Mouse (Mus musculus) stomach, embryonic 16.5 days (tissue): ENCODE data around the gene Lamtor4. TPM values are rescaled to one million over a fixed set of nuclear protein-coding genes. Genes with fewer than 3 reads are reported as not detected.

ENCODE experiments used
- ATAC-seq: fragments of 200-750 bp; cut with Nextera tagmentation; 2 replicates; pipeline ENCODE4 v1.8.0; 2017; ENCODE audit warnings: moderate number of reproducible peaks, moderate TSS enrichment; ENCODE audit not compliant: insufficient read depth, low FRiP score
- H3K27ac ChIP-seq: fragments of 300-500 bp; sonication (generic); 2 replicates; pipeline ENCODE4 v1.5.1; 2014; ENCODE audit warnings: low read length
- H3K27me3 ChIP-seq: fragments of 300-500 bp; sonication (generic); 2 replicates; pipeline ENCODE4 v1.6.1; 2014; ENCODE audit warnings: low read length, control low read depth, mixed read lengths; ENCODE audit not compliant: control insufficient read depth, insufficient read depth
- H3K36me3 ChIP-seq: fragments of 300-500 bp; sonication (generic); 2 replicates; pipeline ENCODE4 v1.6.1; 2014; ENCODE audit warnings: low read length; ENCODE audit not compliant: control insufficient read depth, insufficient read depth
- H3K4me1 ChIP-seq: fragments of 300-500 bp; sonication (generic); 2 replicates; pipeline ENCODE4 v1.6.1; 2014; ENCODE audit warnings: low read length, control low read depth, mixed read lengths; ENCODE audit not compliant: control insufficient read depth, insufficient read depth
- H3K4me2 ChIP-seq: fragments of 300-500 bp; sonication (generic); 2 replicates; pipeline ENCODE4 v1.6.1; 2014; ENCODE audit warnings: low read depth, low read length, mixed read lengths
- H3K4me3 ChIP-seq: fragments of 300-500 bp; sonication (generic); replicated peaks from 2 replicates; pipeline ENCODE4 v1.5.1; 2014; ENCODE audit warnings: mild to moderate bottlenecking, low read length
- H3K9ac ChIP-seq: fragments of 300-500 bp; sonication (generic); 2 replicates; pipeline ENCODE4 v1.6.1; 2014; ENCODE audit warnings: low read length
- H3K9me3 ChIP-seq: fragments of 300-500 bp; sonication (generic); replicated peaks from 2 replicates; pipeline ENCODE4 v1.6.1; 2016; ENCODE audit warnings: low read length, control low read depth; ENCODE audit not compliant: control insufficient read depth
- WGBS: fragments of 180-500 bp; shearing (Covaris S2); extraction: QIAGEN DNeasy Blood & Tissue Kit; methylation state at CpG from one replicate; pipeline ENCODE4 v1.1.7; 2014; 5-methylcytosine and 5-hydroxymethylcytosine counted together
- polyA plus RNA-seq: library from polyadenylated mRNA; unstranded; fragments of >200 nt; fragmentation: Nextera tagmentation; extraction: Ambion mirVana; gene quantifications from 2 replicates; pipeline ENCODE4 v1.2.1, GENCODE M21; 2015

The Lamtor4 gene
- polyA plus RNA-seq, 1 experiment from 2014 or later: 79.4 TPM

DNA sequence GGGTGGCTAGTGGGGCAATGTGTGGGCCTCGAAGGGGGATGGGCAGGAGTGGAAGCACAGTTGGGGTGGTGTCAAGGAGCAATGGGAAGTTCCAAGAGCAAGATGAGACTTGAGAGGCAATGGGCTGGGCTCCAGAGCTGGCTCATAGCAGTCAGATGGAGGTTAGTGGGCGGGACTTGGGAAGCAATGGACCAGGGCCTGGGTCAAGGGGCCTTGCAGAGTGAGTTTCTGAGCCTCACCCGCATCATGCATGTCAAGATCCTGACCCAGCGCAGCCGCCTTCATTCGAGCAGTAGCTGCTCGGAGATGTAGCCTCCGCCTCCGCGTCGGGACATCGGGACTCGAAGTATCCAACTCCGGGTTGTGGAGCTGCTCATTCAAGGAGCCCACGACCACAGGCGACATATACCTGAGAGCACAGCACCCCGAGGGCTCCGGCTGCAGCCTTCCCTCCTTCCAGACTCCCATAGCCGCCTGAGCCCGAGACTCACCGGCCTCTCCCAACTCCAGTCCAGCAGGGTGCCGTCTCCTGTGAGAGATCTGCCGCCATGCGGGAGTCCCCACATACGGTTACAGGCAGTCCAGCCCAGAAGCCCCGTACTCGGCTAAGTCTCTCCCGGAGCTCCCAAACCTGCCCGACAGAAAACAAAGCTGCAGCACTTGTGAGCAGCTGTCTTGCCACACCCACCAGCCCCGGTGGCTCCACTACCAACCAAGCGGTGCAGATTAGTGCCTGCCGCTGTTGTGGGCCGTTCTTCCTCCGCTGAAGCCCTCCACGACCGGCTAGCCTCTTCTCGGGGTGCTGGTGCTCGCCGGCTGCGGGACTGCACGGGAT lies 20.2 kb downstream of the Lamtor4 start:
- Histone ChIP-seq H3K27ac (peak overlapping the region; percentile 53), H3K4me2 (peak overlapping the region; percentile 48), H3K4me1 (peaks cover 29% of the 10 kb centered on the region; the same call in 1 of the 2 replicates), H3K9me3 (peaks cover 1% of the 10 kb centered on the region; the same call in 1 of the 2 replicates), H3K4me3 (peak overlapping the region; percentile 22; the same call in 1 of the 2 replicates), H3K9ac (peak overlapping the region; percentile 57), H3K36me3 (no peaks in the 10 kb centered on the region), H3K27me3 (no peaks in the 10 kb centered on the region)
- ATAC-seq: no peak
- WGBS: 32% methylated on average over 41 of the region's 41 CpGs

DNA sequence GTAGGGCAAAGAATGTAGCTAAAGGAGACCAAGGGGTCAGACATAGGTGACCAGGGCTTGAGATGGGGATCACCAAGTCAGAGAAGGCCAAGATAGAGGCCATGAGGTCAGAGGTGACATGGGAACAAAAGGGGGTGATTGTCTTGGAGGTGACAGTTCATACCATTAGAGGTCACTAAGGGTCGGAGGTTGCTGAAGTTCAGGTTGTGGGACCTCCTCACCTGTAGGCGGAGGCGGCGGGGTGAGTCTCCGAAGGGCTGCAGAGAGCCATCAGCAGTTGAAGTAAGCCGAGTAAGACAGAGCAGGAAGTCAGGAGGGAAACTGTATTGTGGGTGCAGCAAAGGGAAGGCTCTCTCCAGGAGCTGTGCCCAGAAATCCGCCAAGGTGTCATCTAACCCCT lies 22.7 kb downstream of the Lamtor4 start:
- Histone ChIP-seq H3K27ac (no peak overlapping the region), H3K4me1 (peaks cover 23% of the 10 kb centered on the region; the same call in 1 of the 2 replicates), H3K9me3 (peaks cover 4% of the 10 kb centered on the region; the same call in 1 of the 2 replicates), H3K9ac (no peak overlapping the region), H3K4me2 (no peak overlapping the region), H3K36me3 (no peaks in the 10 kb centered on the region), H3K4me3 (no peak overlapping the region), H3K27me3 (no peaks in the 10 kb centered on the region)
- 92% methylated on average over 7 of the region's 7 CpGs for WGBS
- ATAC-seq: no peak

DNA sequence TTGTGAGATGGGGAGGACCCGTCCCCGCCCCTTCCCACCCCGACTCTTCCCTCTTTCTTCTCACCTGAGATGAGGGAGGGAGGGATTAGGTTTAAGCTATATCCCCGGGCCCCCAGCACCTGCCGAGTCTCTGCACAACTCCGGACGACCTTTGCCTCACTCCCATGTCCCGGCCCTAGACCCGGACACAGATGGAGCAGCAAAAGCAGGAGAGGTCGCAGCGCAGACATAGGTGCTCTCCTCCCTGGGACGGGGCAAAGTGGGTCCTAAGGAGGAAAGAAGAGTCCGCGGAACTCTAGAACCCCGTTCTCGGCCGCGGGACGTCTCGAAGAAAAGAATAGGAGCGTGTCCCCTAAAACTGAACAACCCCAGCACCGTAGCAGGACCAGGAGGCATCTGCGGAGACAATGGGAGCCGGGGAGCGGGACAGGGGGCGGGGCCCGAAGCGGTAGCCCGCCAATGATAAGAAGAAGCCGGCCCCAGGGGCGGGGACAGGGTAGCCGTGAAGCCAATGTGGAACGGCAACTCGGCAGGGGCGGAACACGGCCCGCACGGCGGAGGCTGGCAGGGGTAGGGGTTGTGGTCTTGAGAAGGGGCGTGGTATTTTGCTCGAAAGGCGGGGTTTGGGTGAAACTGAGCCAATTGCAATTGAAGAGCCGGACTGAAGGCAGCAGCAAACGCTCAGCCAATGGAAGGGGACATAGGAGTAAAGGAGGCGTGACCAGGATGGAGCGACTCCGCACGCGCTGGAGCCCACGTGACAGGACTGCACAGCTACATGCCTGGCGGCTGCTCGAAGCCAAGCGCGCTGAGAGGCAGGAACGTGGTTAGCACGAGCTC lies 24.5 kb downstream of the Lamtor4 start, which contains the start of the genes Gm43720, Gpc2 and Stag3:
Gene Gm43720 (minus strand): TSS at position 374 of the 840 bp plus-strand sequence.
Gene Gpc2 (minus strand): TSS at position 421 of the 840 bp plus-strand sequence.
Gene Stag3 (plus strand): TSS at position 656 of the 840 bp plus-strand sequence.
- Histone ChIP-seq H3K4me2 (peak within 1 kb of the TSS; percentile 75), H3K9me3 (peaks cover 4% of the 10 kb centered on the region; the same call in 1 of the 2 replicates), H3K36me3 (no peaks in the 10 kb centered on the region), H3K4me1 (peaks cover 23% of the 10 kb centered on the region; the same call in 1 of the 2 replicates), H3K27ac (no peak within 1 kb of the TSS; the same call in 1 of the 2 replicates), H3K27me3 (no peaks in the 10 kb centered on the region), H3K9ac (peak within 1 kb of the TSS; percentile 67), H3K4me3 (peak within 1 kb of the TSS; percentile 49)
- under 1% methylated on average over 56 of the region's 56 CpGs for WGBS
- peak; percentile 99 for ATAC-seq

DNA sequence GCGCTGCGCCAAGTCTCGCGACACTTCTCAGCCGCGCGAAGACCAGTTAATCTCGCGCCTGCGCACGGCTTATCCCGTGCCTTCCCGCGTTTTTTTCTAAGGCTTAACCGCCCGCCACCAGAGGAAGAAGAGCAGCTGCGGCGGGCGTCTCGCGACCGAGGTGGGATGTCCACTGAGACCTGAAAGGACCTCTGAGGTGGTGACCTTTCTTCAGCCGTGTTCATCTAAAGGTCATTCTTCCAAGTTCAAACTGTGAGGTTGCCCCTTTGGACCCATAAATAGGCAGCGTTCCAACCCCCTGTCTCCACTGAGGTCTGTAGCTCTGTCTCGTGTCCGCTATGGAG lies 25.1 kb downstream of the Lamtor4 start:
- H3K36me3 ChIP-seq: no peaks in the 10 kb centered on the region
- H3K9me3 ChIP-seq: peaks cover 4% of the 10 kb centered on the region; the same call in 1 of the 2 replicates
- no peaks in the 10 kb centered on the region for H3K27me3 ChIP-seq
- no peak overlapping the region; the same call in 1 of the 2 replicates for H3K9ac ChIP-seq
- no peak for ATAC-seq
- H3K4me3 ChIP-seq: peak overlapping the region; percentile 49
- H3K27ac ChIP-seq: no peak overlapping the region; the same call in 1 of the 2 replicates
- H3K4me1 ChIP-seq: peaks cover 20% of the 10 kb centered on the region; the same call in 1 of the 2 replicates
- WGBS: 22% methylated on average over 26 of the region's 26 CpGs
- H3K4me2 ChIP-seq: peak overlapping the region; percentile 75

DNA sequence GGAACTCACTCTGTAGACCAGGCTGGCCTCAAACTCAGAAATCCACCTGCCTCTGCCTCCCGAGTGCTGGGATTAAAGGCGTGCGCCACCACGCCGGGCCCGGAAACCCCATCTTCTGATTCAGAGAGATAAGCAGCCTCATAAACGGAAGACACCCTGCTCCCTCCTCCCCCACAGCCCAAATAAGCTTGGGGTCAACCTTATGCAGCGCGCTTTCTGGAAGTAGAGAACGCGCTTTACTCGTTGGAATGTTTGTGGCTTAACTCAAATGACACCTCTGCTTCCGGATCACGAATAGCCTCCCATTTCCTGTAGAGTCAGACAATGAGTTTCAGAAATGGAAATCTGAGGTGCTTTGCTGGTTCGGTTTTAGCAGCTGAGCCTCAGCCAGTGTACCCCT lies 25.5 kb downstream of the Lamtor4 start:
- H3K4me2 ChIP-seq: no peak overlapping the region
- whole genome bisulfite sequencing: 89% methylated on average over 15 of the region's 15 CpGs
- ATAC-seq: no peak

DNA sequence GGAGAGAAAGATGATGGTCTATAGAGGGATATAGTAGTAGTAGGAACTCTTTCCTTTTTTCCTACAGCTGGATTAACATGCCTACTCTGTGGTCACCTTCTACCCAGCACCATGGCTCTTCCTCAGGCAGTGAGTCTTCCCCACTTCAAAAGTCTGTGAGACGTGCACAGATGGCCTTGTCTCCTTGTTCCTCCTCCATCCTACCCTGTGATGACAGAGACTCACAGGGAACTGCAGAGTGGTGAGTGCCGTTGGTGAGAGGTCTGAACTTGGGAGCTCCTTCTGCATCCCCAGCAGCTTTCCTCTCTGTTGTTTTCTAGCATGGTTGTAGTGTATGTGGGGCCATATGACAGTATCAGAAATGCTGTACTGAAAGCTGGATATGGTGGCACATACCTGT lies 26.5 kb downstream of the Lamtor4 start:
- Histone ChIP-seq H3K36me3 (no peaks in the 10 kb centered on the region), H3K4me1 (peaks cover 11% of the 10 kb centered on the region; the same call in 1 of the 2 replicates), H3K9me3 (peaks cover 4% of the 10 kb centered on the region; the same call in 1 of the 2 replicates), H3K4me3 (no peak overlapping the region), H3K27ac (no peak overlapping the region), H3K27me3 (no peaks in the 10 kb centered on the region), H3K9ac (no peak overlapping the region), H3K4me2 (no peak overlapping the region)
- 78% methylated on average over 2 of the region's 2 CpGs for WGBS
- no peak for ATAC-seq

More for the DNA sequence above, 25.5 kb downstream of the Lamtor4 start:
- Histone ChIP-seq H3K9ac (no peak overlapping the region), H3K27me3 (no peaks in the 10 kb centered on the region), H3K4me1 (peaks cover 16% of the 10 kb centered on the region; the same call in 1 of the 2 replicates), H3K27ac (no peak overlapping the region), H3K36me3 (no peaks in the 10 kb centered on the region), H3K9me3 (peaks cover 4% of the 10 kb centered on the region; the same call in 1 of the 2 replicates), H3K4me3 (no peak overlapping the region)

DNA sequence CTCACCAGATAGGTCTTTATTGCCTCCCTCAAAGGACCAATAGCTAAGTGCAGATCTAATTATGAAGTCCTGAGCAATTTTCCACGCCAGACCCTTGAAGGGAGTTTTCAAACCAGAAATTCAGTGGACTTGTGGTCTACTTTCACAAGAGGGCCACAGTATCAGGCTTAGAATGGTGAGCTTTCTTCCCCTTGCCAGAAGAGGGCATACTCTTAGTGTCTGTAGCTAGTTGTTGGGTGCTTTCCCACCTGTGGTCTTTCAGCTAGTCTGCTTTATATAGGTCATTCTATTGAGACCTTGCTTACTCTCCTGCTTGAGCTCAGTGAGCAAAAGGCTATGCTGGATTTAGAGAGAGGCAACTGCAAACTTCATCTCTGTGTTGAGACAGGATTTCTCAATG lies 28.3 kb downstream of the Lamtor4 start:
- 57% methylated on average over 1 of the region's 1 CpGs for WGBS
- peaks cover 4% of the 10 kb centered on the region; the same call in 1 of the 2 replicates for H3K9me3 ChIP-seq
- no peak overlapping the region for H3K4me3 ChIP-seq
- H3K4me2 ChIP-seq: no peak overlapping the region
- no peak for ATAC-seq
- H3K4me1 ChIP-seq: peaks cover 11% of the 10 kb centered on the region; the same call in 1 of the 2 replicates
- H3K27me3 ChIP-seq: no peaks in the 10 kb centered on the region
- H3K9ac ChIP-seq: no peak overlapping the region
- H3K36me3 ChIP-seq: no peaks in the 10 kb centered on the region
- H3K27ac ChIP-seq: no peak overlapping the region

DNA sequence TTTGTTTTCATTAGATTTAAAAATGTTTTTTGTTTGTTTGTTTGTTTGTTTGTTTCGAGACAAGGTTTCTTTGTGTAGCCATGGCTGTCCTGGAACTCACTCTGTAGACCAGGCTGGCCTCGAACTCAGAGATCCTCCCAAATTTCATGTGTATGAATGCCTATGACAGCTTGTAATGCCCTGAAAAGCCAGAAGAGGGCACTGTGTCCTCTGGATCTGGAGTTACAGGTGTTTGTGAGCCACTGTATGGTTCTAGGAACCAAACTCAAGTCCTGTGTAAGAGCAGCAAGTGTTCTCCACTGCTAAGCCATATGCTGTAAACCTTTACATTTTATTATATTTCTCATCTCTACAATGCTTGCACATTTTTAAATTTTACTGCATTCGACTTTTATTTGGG lies 32.6 kb downstream of the Lamtor4 start:
- Histone ChIP-seq H3K27me3 (no peaks in the 10 kb centered on the region), H3K4me3 (no peak overlapping the region), H3K9me3 (no peaks in the 10 kb centered on the region), H3K4me2 (no peak overlapping the region), H3K4me1 (no peaks in the 10 kb centered on the region), H3K36me3 (no peaks in the 10 kb centered on the region), H3K9ac (no peak overlapping the region), H3K27ac (no peak overlapping the region)
- no peak for ATAC-seq
- 75% methylated on average over 3 of the region's 3 CpGs for WGBS
